Mouse (Mus musculus): ENCODE measurements at regions not wholly inside any gene's neighbourhood (a gene's known extent, or its start where the extent isn't known, plus 50 kb on each side); places are given as distances from the start of the nearest gene placed in this dataset.

GRCm38 (mm10) chr13:16100253-16100652 is 88.6 kb downstream of the Inhba start:
- DNase-seq (ENCODE audit: low spot score in 2 of 2), result no peak

GRCm38 (mm10) chr13:16114837-16115236 is 103.2 kb downstream of the Inhba start:
- no peak for DNase-seq (ENCODE audit: low spot score in 2 of 2)

- DNase-seq (ENCODE audit: low spot score in 2 of 2), result no peak
Measured at GRCm38 (mm10) chr13:16146686-16147085, 135.0 kb downstream of the Inhba start.

- DNase-seq (ENCODE audit: low spot score in 2 of 2), result no peak
Measured at GRCm38 (mm10) chr13:16154926-16155325, 143.3 kb downstream of the Inhba start.

GRCm38 (mm10) chr13:16165204-16165894 is 153.7 kb downstream of the Inhba start:
- no peak for DNase-seq (ENCODE audit: low spot score in 2 of 2)

- DNase-seq (ENCODE audit: low spot score in 2 of 2), result no peak
Measured at GRCm38 (mm10) chr13:16196692-16197091, 185.0 kb downstream of the Inhba start.

GRCm38 (mm10) chr13:16200046-16200445 is 188.4 kb downstream of the Inhba start:
- DNase-seq (ENCODE audit: low spot score in 2 of 2), result no peak

GRCm38 (mm10) chr13:16203147-16203546 is 191.5 kb downstream of the Inhba start:
- no peak for DNase-seq (ENCODE audit: low spot score in 2 of 2)

- no peak for DNase-seq (ENCODE audit: low spot score in 2 of 2)
Measured at GRCm38 (mm10) chr13:16204097-16204496, 192.4 kb downstream of the Inhba start.

- no peak for DNase-seq (ENCODE audit: low spot score in 2 of 2)
Measured at GRCm38 (mm10) chr13:16211482-16211881, 199.8 kb downstream of the Inhba start.

- no peak for DNase-seq (ENCODE audit: low spot score in 2 of 2)
Measured at GRCm38 (mm10) chr13:16219877-16220276, 208.2 kb downstream of the Inhba start.

GRCm38 (mm10) chr13:16222942-16223600 is 211.4 kb downstream of the Inhba start:
- no peak for DNase-seq (ENCODE audit: low spot score in 2 of 2)

GRCm38 (mm10) chr13:16261145-16261544 is 249.5 kb downstream of the Inhba start:
- DNase-seq (ENCODE audit: low spot score in 2 of 2), result no peak

- no peak for DNase-seq (ENCODE audit: low spot score in 2 of 2)
Measured at GRCm38 (mm10) chr13:16279974-16280373, 268.3 kb downstream of the Inhba start.

- DNase-seq (ENCODE audit: low spot score in 2 of 2), result no peak
Measured at GRCm38 (mm10) chr13:16280742-16281141, 269.1 kb downstream of the Inhba start.

GRCm38 (mm10) chr13:16281777-16282176 is 270.1 kb downstream of the Inhba start:
- no peak for DNase-seq (ENCODE audit: low spot score in 2 of 2)

GRCm38 (mm10) chr13:16282230-16282629 is 270.6 kb downstream of the Inhba start:
- no peak for DNase-seq (ENCODE audit: low spot score in 2 of 2)

- DNase-seq (ENCODE audit: low spot score in 2 of 2), result no peak
Measured at GRCm38 (mm10) chr13:16283336-16283735, 271.7 kb downstream of the Inhba start.

- no peak for DNase-seq (ENCODE audit: low spot score in 2 of 2)
Measured at GRCm38 (mm10) chr13:16289633-16290032, 278.0 kb downstream of the Inhba start.

GRCm38 (mm10) chr13:16290784-16291183 is 279.1 kb downstream of the Inhba start:
- DNase-seq (ENCODE audit: low spot score in 2 of 2), result peak in 1 of 2 experiments; percentile 25

GRCm38 (mm10) chr13:16291661-16292291 is 280.1 kb downstream of the Inhba start:
- no peak for DNase-seq (ENCODE audit: low spot score in 2 of 2)

- DNase-seq (ENCODE audit: low spot score in 2 of 2), result no peak
Measured at GRCm38 (mm10) chr13:16299756-16300155, 288.1 kb downstream of the Inhba start.

- no peak for DNase-seq (ENCODE audit: low spot score in 2 of 2)
Measured at GRCm38 (mm10) chr13:16314669-16315068, 303.0 kb downstream of the Inhba start.
